Mouse (Mus musculus): ENCODE data around the gene Agpat1.

The Agpat1 gene

DNA sequence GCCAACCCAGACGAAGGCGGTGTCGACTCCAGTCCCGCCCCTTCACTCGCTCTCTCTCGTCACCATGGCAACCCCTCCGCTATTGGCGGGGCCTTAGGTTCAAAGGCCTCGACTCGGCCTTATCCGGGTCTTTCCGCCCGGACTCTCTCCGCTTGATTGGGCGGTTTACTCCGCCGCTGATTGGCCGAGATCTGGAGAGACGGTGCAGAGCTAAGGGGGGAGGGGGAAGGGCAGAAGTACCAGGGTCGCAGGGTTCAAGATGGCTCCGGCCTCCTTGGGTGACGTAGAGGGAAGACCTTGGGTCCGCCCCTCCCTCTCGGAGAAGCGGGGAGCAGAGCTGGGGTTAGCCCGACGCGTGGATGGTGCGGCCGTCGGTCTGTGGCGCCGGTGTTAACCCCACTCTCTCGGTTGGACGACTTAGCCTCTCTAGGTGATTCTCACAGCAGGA, at the start of gene Agpat1:
Gene Agpat1 (plus strand): TSS at position 202 of the 448 bp plus-strand sequence.
- peak; percentile 99 for DNase-seq

DNA sequence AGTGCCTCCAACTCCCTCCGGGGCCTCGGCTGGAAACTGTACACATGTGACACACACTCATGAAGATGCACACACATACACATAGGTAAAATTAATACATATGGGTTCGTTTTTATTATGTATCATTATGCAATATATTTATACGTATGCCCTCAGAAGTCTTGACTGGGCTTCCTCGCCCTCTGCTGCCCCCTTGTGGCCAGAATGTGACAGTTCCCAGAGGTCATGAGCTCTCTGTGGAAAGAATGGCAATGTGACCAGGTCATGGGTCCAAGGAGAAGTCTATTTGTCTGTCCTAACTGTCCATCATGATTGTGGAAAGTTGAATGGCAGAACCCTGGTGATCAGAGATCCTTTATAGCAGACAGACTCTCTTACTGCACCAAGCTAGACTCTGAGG, 48.6 kb upstream of the Agpat1 start:
- peak in 1 of 2 experiments; percentile 33 for DNase-seq

- DNase-seq = no peak
These were observed 47.7 kb upstream of the Agpat1 start for GRCm38 (mm10) chr17:34556406-34556805.

DNA sequence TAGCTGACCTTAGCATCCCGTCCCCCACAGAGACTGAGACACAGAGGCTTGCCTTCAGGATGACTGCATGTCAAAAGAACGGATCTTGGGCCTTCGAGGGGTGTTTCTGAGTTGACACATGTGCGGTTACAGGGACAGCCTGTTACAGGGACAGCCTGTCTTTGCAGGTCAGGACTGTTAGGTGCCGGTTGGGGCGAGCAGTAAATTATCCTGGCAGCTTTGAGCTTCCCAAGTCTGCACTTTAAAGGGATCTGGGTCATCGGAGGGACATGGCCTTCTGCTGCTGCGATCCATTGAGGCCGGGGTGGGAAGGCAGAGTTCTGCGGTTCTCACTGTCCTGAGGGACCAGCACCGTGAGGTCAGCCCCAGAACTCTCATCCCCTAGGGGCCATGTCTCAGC, 46.7 kb upstream of the Agpat1 start:
- no peak for DNase-seq

DNA sequence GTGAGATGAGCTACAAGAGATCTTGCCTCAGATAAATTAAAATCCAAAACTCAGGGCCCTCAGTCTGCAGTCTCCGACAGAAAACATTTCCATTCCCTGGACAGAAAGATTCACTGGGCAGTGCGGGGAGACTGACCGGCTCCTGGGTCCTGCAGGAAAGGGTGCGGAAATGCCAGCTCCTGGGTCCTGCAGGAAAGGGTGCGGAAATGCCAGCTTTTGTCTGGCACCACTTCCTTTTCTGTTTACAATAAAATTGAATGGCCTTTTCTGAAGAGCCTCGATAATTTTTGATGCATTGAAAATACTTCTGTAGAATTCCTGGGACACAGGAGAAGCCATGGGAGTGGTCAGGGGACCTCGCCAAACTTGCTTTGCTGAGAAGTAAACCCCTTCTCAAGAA, 44.9 kb upstream of the Agpat1 start:
- DNase-seq = no peak

GRCm38 (mm10) chr17:34559895-34560294, 44.2 kb upstream of the Agpat1 start:
- DNase-seq = no peak

DNA sequence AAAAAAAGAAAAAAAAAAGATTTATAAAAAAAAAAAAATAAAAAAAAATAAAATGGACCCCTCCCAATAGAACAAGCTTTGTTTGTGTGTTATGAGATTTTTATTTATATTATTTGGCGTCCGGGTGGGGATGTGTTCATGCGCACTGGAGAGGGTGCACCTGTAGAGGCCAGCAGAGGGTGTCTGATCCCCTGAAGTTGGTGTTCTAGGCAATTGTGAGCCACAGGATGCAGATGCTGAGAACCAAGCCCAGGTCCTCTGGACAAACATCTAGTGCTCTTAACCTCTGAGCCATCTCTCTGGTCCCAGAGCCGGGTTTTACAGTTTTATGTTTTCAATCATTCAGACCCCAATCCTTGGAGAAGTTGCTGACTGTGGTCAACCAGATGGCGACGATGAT, 43.6 kb upstream of the Agpat1 start:
- no peak for DNase-seq

GRCm38 (mm10) chr17:34561200-34561599, 42.9 kb upstream of the Agpat1 start:
- DNase-seq = no peak

- DNase-seq = no peak
These were observed 41.5 kb upstream of the Agpat1 start for GRCm38 (mm10) chr17:34562595-34562994.

DNA sequence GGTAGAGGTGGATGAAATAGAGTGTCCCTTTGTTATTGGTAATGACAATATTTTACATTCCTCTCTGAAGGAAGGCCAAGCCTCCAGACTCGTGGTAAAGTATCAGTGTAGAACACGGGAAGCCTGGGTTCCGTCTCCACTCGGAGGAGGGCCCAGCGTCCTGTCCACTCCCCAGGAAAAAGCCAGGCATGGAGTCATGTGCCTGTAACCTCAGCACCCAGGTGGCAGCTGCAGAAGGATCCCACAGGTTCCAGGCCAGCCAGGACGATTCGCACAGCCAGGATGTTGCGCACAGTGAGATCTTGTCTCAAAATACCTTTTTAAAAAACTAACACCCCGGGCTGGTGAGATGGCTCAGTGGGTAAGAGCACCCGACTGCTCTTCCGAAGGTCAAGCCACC, 40.7 kb upstream of the Agpat1 start:
- DNase-seq = no peak

DNA sequence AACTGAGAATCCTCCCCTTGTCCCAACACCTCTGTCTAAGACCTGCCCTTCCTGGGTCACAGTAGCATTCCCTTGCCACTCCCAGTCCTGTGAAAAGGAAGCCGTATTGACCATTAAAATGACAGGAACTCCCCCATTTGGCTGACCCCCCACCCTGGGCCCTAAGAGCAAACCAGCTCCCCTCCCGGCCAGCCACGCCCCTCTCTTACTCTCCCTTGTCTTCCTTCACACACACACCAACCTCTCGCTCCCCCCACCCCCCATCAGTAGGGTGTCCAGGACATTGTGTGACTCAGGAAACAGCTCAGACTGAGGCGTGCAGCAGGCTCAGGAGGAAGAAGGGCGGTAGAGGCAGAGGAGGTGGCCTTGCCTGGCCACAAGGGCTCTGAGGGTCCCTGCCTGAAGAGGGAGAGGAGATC, 40.0 kb upstream of the Agpat1 start, which contains the start of gene Notch4:
Gene Notch4 (plus strand): TSS at position 266 of the 419 bp plus-strand sequence.
- no peak for DNase-seq

DNA sequence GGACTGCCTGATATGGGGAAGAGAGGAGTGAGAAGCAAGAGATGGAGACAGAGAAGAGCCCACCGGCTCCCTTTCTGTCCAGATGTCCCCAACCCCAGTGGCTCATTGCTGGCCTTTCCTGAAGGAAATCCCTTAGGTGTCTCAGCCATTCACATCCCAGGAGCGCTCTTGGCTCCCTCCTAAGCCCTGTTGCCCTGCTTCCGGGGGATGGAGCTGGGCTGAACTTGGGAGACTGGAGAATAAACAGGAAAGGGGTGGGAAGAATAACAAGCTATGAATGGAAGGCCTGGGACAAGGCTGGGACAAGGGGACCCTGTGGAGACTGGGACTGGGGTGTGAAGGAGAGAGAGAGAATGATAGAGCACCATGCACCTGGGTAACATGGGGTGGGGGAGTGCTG, 39.3 kb upstream of the Agpat1 start:
- DNase-seq = no peak

DNA sequence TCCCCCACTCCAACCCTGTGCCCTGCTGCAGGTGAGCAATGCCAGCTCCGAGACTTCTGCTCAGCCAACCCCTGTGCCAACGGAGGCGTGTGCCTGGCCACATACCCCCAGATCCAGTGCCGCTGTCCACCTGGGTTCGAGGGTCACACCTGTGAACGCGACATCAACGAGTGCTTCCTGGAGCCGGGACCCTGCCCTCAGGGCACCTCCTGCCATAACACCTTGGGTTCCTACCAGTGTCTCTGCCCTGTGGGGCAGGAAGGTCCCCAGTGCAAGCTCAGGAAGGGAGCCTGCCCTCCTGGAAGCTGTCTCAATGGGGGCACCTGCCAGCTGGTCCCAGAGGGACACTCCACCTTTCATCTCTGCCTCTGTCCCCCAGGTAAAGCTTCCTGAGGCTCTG, 36.8 kb upstream of the Agpat1 start:
- DNase-seq = no peak

- no peak for DNase-seq
These were observed 35.6 kb upstream of the Agpat1 start for GRCm38 (mm10) chr17:34568421-34568820.

GRCm38 (mm10) chr17:34569919-34570318, 34.1 kb upstream of the Agpat1 start:
- no peak for DNase-seq

DNA sequence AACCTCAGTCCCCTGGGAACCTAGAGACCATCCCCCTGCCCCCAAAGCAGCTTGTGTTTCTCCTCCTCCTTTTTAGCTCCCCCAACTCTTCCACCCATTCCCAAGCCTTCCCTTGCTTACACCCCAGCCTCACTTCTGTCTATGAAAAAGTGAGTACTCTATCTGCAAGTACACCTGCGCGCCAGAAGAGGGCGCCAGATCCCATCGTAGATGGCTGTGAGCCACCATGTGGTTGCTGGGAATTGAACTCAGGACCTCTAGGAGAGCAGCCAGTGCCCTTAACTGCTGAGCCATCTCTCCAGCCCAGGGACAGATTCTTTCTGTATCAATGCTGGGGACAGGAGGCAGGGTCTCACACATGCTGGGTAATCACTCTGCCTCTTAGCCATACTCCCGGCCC, 32.2 kb upstream of the Agpat1 start:
- no peak for DNase-seq

GRCm38 (mm10) chr17:34572361-34572760, 31.7 kb upstream of the Agpat1 start:
- DNase-seq = no peak

GRCm38 (mm10) chr17:34576577-34576976, 27.5 kb upstream of the Agpat1 start:
- DNase-seq = no peak

DNA sequence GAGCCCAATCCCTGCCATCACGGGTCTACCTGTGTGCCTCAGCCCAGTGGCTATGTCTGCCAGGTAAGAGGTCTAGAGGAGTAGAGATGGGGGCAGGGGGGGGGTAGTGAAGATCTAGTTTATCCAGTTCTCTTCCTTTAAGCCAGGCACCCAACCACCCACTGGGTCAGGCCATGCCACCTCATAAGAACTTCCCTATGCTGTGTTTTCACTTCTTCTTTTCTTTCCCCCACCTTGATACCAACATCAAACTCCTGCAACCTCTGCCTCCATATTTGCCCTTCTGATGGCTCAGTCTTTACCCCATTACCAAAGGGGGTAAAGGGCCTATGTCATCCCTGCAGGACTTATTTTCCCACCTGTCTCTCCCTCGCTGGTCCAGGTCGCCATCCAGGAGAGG, 26.0 kb upstream of the Agpat1 start:
- no peak for DNase-seq

DNA sequence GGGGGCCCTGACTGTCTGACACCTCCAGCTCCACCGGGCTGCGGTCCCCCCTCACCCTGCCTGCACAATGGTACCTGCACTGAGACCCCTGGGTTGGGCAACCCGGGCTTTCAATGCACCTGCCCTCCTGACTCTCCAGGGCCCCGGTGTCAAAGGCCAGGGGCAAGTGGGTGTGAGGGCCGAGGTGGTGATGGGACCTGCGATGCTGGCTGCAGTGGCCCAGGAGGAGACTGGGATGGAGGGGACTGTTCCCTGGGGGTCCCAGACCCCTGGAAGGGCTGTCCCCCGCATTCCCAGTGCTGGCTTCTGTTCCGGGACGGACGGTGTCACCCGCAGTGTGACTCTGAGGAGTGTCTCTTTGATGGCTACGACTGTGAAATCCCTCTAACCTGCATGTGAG, 21.5 kb upstream of the Agpat1 start:
- DNase-seq = no peak

DNA sequence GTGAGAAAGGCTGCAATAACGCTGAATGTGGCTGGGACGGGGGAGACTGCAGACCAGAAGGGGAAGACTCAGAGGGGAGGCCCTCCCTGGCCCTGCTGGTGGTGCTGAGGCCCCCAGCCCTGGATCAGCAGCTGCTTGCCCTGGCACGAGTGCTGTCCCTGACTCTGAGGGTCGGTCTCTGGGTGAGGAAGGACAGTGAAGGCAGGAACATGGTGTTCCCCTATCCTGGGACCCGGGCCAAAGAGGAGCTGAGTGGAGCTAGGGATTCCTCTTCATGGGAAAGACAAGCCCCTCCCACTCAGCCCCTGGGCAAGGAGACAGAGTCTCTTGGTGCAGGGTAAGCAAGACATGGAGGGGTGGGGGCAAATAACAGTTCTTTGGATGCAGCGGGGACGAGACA, 20.7 kb upstream of the Agpat1 start:
- no peak for DNase-seq

GRCm38 (mm10) chr17:34583819-34584218, 20.2 kb upstream of the Agpat1 start:
- no peak for DNase-seq

GRCm38 (mm10) chr17:34585121-34585520, 18.9 kb upstream of the Agpat1 start:
- no peak for DNase-seq

DNA sequence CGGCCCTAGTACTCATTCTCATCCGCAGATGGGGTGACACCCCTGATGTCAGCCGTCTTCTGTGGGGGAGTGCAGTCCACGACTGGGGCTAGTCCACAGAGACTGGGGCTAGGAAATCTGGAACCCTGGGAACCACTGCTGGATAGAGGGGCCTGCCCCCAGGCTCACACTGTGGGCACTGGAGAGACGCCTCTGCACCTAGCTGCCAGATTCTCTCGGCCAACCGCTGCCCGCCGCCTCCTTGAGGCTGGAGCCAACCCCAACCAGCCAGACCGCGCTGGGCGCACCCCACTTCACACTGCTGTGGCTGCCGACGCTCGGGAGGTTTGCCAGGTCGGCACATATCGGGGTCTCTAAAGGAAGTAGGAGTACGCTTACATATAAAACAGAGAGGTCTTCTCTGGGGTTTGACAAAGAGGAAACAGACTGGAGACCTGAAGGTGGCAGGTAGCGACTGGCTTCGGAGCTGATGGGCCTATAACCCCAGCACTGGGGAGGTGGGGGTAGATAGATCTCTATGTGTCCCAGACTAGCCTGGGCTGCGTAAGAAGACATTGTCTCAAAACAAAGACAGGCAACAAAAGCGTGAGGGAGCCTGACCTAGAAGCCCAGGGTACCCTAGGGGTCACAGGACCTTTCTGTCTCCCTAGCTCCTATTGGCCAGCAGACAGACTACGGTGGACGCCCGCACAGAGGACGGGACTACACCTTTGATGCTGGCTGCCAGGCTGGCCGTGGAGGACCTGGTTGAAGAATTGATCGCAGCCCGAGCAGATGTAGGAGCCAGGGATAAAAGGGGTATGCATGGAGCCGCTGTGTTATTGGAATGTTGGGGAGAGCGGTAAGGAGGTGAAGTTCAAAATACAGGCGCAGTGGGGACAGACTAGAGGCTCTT, 17.9 kb upstream of the Agpat1 start:
- no peak for DNase-seq

All from thymus, adult 18-20 months (tissue).